Mouse (Mus musculus) forebrain, embryonic 11.5 days (tissue): ENCODE measurements around the gene Mlph. TPM values are rescaled to one million over a fixed set of nuclear protein-coding genes. Genes with fewer than 3 reads are reported as not detected.

Source experiments
- ATAC-seq: fragments of 200-750 bp; cut with Nextera tagmentation; replicated peaks from 2 replicates; pipeline ENCODE4 v1.8.0; 2017; ENCODE audit warnings: moderate TSS enrichment; ENCODE audit not compliant: low FRiP score
- DNase-seq: peaks from one replicate; pipeline ENCODE4 v3.0.0-alpha.2; 2017; ENCODE audit warnings: low spot score
- H3K27ac ChIP-seq: fragments of 300-500 bp; sonication (generic); 2 replicates; pipeline ENCODE4 v1.5.1; 2014; ENCODE audit warnings: low read depth, low read length
- H3K27me3 ChIP-seq: fragments of 300-500 bp; sonication (generic); 2 replicates; pipeline ENCODE4 v1.6.1; 2014; ENCODE audit warnings: mild to moderate bottlenecking, low read length, mixed read lengths; ENCODE audit not compliant: control insufficient read depth, insufficient read depth
- H3K36me3 ChIP-seq: fragments of 300-500 bp; sonication (generic); 2 replicates; pipeline ENCODE4 v1.6.1; 2014; ENCODE audit warnings: mild to moderate bottlenecking, low read length, moderate library complexity, mixed read lengths; ENCODE audit not compliant: control insufficient read depth, insufficient read depth
- H3K4me1 ChIP-seq: fragments of 300-500 bp; sonication (generic); replicated peaks from 2 replicates; pipeline ENCODE4 v1.6.1; 2014; ENCODE audit warnings: low read length, mixed read lengths; ENCODE audit not compliant: control insufficient read depth, insufficient read depth
- H3K4me2 ChIP-seq: fragments of 300-500 bp; sonication (generic); 2 replicates; pipeline ENCODE4 v1.6.1; 2014; ENCODE audit warnings: low read depth, mild to moderate bottlenecking, low read length, moderate library complexity, mixed read lengths; ENCODE audit not compliant: severe bottlenecking
- H3K4me3 ChIP-seq: fragments of 300-500 bp; sonication (generic); 2 replicates; pipeline ENCODE4 v1.5.1; 2014; ENCODE audit warnings: low read depth, low read length
- H3K9ac ChIP-seq: fragments of 300-500 bp; sonication (generic); 2 replicates; pipeline ENCODE4 v1.6.1; 2014; ENCODE audit warnings: low read length
- H3K9me3 ChIP-seq: fragments of 300-500 bp; sonication (generic); 2 replicates; pipeline ENCODE4 v1.6.1; 2016; ENCODE audit warnings: low read length, mixed read lengths; ENCODE audit not compliant: control insufficient read depth
- WGBS: fragments of 180-500 bp; shearing (Covaris S2); extraction: QIAGEN DNeasy Blood & Tissue Kit; methylation state at CpG from one replicate; pipeline ENCODE4 v1.1.7; 2014; 5-methylcytosine and 5-hydroxymethylcytosine counted together
- polyA plus RNA-seq: library from polyadenylated mRNA; unstranded; fragments of >200 nt; fragmentation: Nextera tagmentation; extraction: Ambion mirVana; gene quantifications from 2 replicates; pipeline ENCODE4 v1.2.1, GENCODE M21; 2014

The Mlph gene
- polyA plus RNA-seq: 0.13 and 0.23 TPM in 2 replicates

DNA sequence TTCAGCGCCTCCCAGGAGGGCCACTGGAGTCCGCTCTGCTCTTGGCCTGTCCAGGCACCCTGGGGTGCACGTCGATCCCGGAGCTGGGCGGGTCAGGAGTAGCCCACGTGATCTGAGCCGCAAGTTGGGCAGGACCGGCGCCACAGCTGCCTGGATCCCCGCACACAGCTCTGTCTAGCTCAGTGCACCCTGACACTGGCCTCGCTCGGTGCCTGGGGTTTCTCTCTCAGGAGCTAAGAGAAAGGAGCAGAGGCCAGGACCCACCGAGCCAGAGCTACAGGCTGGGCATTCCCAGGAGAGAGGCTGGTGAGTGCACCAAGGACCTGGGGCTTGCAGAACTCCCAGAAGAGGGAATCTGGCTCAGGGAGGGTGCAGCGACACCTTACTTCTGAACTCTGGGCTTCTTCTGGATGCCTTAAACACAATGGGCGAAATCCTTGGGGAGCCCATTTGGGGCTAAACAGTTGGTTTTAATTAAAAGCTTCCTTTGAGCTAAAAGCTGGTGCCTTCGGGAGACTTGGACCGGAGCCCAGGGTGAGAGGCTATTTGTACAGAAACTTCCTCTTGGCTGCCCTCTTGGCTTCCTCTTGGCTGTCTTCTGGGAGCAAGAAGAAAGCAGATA lies at the start of gene Mlph:
Gene Mlph (plus strand): TSS at position 138 of the 622 bp plus-strand sequence.
- 11% methylated on average over 18 of the region's 18 CpGs for WGBS
- Histone ChIP-seq H3K4me3 (peak within 1 kb of the TSS; percentile 3; the same call in 1 of the 2 replicates), H3K4me2 (peak within 1 kb of the TSS; percentile 38; the same call in 1 of the 2 replicates), H3K27me3 (no peaks in the 10 kb centered on the region), H3K4me1 (no peaks in the 10 kb centered on the region), H3K27ac (no peak within 1 kb of the TSS), H3K36me3 (no peaks in the 10 kb centered on the region), H3K9ac (0 out of 2 replicates have a peak within 1 kb of the TSS, but pooled peaks have one; percentile 20), H3K9me3 (no peaks in the 10 kb centered on the region)
- DNase-seq: peak; percentile 58
- ATAC-seq: no peak

DNA sequence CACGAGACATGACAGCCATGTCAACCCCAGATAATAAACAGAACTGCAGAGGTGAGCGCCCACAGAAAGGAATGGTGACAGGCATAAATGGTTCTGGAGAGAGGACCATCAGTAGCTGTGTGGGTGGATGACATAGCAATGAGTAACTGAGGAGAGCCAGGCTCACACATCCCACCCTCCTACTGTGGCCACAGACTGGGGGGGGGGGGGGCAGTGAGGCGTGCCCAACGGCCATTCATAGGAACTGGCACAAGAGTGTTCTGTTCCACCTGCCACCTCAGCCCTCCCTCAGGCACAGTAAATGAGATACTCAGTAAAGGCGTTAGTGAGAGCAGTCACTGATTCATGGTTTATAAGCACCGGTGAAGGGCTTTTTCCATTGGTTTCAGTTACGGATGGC lies 48.2 kb upstream of the Mlph start:
- Histone ChIP-seq H3K4me2 (no peak overlapping the region), H3K4me1 (no peaks in the 10 kb centered on the region), H3K36me3 (no peaks in the 10 kb centered on the region), H3K9me3 (no peaks in the 10 kb centered on the region; the same call in 1 of the 2 replicates), H3K27ac (no peak overlapping the region), H3K27me3 (no peaks in the 10 kb centered on the region), H3K4me3 (no peak overlapping the region), H3K9ac (no peak overlapping the region)
- WGBS: 87% methylated on average over 7 of the region's 7 CpGs
- DNase-seq (no peak), ATAC-seq (no peak)

GRCm38 (mm10) chr1:90870581-90870980 lies 44.3 kb upstream of the Mlph start:
- no peak overlapping the region for H3K9ac ChIP-seq
- H3K36me3 ChIP-seq: no peaks in the 10 kb centered on the region
- no peak for ATAC-seq
- DNase-seq: no peak
- no peak overlapping the region for H3K27ac ChIP-seq
- H3K4me1 ChIP-seq: no peaks in the 10 kb centered on the region
- 93% methylated on average over 2 of the region's 2 CpGs for WGBS
- no peaks in the 10 kb centered on the region; the same call in 1 of the 2 replicates for H3K9me3 ChIP-seq
- no peaks in the 10 kb centered on the region for H3K27me3 ChIP-seq
- no peak overlapping the region for H3K4me3 ChIP-seq
- no peak overlapping the region for H3K4me2 ChIP-seq

- DNase-seq: no peak
- H3K27ac ChIP-seq: no peak overlapping the region
- 88% methylated on average over 8 of the region's 8 CpGs for WGBS
Measured at GRCm38 (mm10) chr1:90875371-90875770, 39.5 kb upstream of the Mlph start.

DNA sequence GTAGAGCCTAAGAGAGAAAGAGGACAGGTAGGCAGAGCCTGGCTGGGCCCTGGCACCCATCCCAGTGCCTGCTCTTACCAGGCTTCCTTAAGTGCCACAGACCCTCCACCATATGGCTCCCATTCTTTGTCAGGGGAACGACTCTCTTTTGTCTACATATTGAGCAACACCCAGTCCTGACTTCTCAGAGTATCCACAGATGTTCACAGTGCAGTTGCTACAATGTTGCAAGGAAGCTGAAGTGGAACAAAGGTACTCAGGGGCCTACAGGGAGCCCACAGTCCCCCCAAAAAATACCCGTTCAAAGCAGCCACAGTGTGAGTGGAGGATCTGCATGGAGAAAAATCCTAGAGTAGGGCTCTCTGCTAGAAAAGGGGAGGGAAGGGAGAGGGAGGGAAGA lies 38.9 kb upstream of the Mlph start:
- Histone ChIP-seq H3K4me2 (no peak overlapping the region), H3K36me3 (no peaks in the 10 kb centered on the region), H3K4me1 (no peaks in the 10 kb centered on the region), H3K9ac (no peak overlapping the region), H3K9me3 (no peaks in the 10 kb centered on the region; the same call in 1 of the 2 replicates), H3K4me3 (no peak overlapping the region), H3K27me3 (no peaks in the 10 kb centered on the region), H3K27ac (no peak overlapping the region)
- DNase-seq (no peak), ATAC-seq (no peak)
- 69% methylated on average over 2 of the region's 2 CpGs for WGBS

More at GRCm38 (mm10) chr1:90875371-90875770, 39.5 kb upstream of the Mlph start:
- Histone ChIP-seq H3K9me3 (no peaks in the 10 kb centered on the region; the same call in 1 of the 2 replicates), H3K4me3 (no peak overlapping the region), H3K9ac (no peak overlapping the region), H3K27me3 (no peaks in the 10 kb centered on the region), H3K4me1 (no peaks in the 10 kb centered on the region), H3K36me3 (no peaks in the 10 kb centered on the region), H3K4me2 (no peak overlapping the region)
- no peak for ATAC-seq

- Histone ChIP-seq H3K9me3 (no peaks in the 10 kb centered on the region; the same call in 1 of the 2 replicates), H3K9ac (no peak overlapping the region), H3K27ac (no peak overlapping the region), H3K27me3 (no peaks in the 10 kb centered on the region), H3K4me2 (no peak overlapping the region), H3K4me3 (no peak overlapping the region), H3K36me3 (no peaks in the 10 kb centered on the region), H3K4me1 (no peaks in the 10 kb centered on the region)
- WGBS: 61% methylated on average over 5 of the region's 5 CpGs
- ATAC-seq: no peak
- no peak for DNase-seq
Measured at GRCm38 (mm10) chr1:90876486-90877270, 38.2 kb upstream of the Mlph start.

DNA sequence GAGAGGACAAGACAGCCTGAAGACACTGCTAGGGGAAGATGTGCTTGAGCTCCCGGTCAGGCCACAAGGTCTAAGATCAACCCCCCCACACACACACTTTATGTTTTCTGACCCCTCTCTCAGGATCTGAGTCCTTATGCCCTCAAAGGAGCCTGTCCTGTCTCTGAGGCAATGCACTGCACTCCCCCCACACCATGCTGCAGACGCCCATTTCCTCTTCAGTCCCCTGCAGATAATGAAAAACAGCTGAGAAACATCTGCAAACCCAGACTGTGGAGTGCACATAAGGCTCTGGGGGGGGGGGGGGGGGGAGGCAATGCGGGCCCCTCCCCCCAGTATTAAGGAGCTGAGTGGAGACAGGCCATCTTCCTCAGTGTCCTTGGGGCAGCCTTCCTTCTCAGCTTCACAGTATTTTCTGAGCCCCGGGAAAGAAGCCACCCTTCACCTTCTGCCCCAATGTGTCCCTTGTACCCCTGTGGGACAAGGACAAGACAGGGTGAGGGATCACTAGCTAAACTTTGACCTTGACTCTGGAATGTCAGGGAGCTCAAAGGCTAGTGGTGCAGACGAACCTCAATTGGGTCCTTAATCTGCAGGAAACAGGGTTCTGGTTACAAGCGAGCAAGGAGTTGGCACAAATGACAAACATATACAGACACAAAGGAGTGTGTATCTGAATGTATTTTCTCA lies 29.0 kb upstream of the Mlph start:
- DNase-seq: no peak
- no peak overlapping the region for H3K4me3 ChIP-seq
- no peak overlapping the region for H3K4me2 ChIP-seq
- H3K36me3 ChIP-seq: no peaks in the 10 kb centered on the region
- ATAC-seq: no peak
- no peak overlapping the region for H3K27ac ChIP-seq
- H3K9me3 ChIP-seq: no peaks in the 10 kb centered on the region
- H3K27me3 ChIP-seq: no peaks in the 10 kb centered on the region
- WGBS: 64% methylated on average over 5 of the region's 6 CpGs
- no peaks in the 10 kb centered on the region for H3K4me1 ChIP-seq
- no peak overlapping the region for H3K9ac ChIP-seq

DNA sequence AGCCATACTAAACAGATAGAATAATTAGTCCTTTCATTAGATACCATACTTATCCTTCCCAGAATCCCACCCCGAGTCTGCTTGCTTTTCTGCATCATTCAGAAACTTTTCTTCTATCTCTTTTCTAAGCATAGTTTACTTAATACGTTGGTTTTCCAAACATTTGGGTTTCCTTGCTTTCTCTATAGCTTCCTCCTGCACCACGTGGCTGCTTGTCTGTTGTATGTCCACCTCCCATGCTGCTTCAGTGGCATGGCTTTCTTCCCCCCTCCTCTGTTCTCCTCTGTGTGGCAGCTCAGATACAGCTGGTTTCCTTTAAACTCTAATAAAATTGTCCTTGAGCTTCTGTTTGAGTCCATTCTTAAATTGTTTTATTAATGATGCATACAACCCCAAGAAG lies 20.4 kb upstream of the Mlph start:
- WGBS: 73% methylated on average over 3 of the region's 3 CpGs
- H3K4me2 ChIP-seq: no peak overlapping the region
- 0 out of 2 replicates have a peak, but pooled peaks cover 2% of the 10 kb centered on the region for H3K4me1 ChIP-seq
- no peak overlapping the region for H3K27ac ChIP-seq
- no peak overlapping the region for H3K4me3 ChIP-seq
- no peak overlapping the region for H3K9ac ChIP-seq
- H3K27me3 ChIP-seq: no peaks in the 10 kb centered on the region
- H3K9me3 ChIP-seq: no peaks in the 10 kb centered on the region
- DNase-seq (peak; percentile 6), ATAC-seq (no peak)
- H3K36me3 ChIP-seq: no peaks in the 10 kb centered on the region
